Mouse (Mus musculus) testis, postnatal 14 days (tissue): ENCODE results near the gene Avpr1b.
"Not testable (repeated sequence)": the region's sequence is repeated elsewhere in the genome, so short reads cannot be mapped to it uniquely, and the experiment has no call there.

Source experiments
- DNase-seq: peaks from one replicate; pipeline ENCODE4 v3.0.0; 2021; ENCODE audit warnings: low spot score

The Avpr1b gene

GRCm38 (mm10) chr1:131598905-131599304 is at the start of gene Avpr1b:
Gene Avpr1b, plus strand, starts transcription at chr1:131599239.
- no peak for DNase-seq

- DNase-seq: no peak
Measured at GRCm38 (mm10) chr1:131551956-131552355, 47.1 kb upstream of the Avpr1b start.

GRCm38 (mm10) chr1:131553428-131553827 is 45.6 kb upstream of the Avpr1b start:
- no peak for DNase-seq

DNA sequence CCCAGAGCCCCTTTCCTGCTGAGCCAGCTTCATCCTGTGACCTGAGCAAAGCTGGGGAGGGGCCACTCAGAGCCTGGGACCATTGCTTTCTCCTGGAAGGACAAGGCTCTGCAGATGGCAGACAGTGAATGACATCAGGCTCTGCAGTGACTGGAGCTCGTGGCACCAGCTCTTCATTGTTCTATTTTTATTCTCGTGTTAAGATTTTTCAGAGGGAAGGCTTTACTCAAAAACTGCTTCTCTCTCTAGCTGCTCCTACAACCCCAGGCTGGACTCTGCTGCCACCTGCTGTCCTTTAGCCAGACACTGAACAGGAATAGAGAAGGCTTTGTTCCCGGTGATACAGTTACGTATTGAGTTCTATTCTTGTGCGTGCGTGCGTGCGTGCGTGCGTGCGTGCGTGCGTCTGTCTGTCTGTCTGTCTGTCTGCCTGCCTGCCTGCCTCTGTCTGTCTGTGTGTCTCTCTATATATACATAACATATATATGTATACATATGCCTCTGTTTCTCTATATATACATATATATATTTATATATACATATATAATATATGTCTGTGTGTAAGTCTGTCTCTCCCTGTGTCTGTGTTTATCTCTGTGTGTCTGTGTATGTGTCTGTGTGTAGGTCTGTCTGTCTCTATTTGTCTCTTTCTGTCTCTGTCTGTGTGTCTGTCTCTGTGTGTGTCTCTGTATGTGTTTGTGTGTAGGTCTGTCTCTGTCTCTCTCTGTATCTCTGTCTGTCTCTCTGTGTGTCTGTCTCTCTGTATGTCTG is 43.8 kb upstream of the Avpr1b start:
- peak; percentile 45 for DNase-seq

GRCm38 (mm10) chr1:131560500-131560899 is 38.5 kb upstream of the Avpr1b start:
- DNase-seq: no peak

DNA sequence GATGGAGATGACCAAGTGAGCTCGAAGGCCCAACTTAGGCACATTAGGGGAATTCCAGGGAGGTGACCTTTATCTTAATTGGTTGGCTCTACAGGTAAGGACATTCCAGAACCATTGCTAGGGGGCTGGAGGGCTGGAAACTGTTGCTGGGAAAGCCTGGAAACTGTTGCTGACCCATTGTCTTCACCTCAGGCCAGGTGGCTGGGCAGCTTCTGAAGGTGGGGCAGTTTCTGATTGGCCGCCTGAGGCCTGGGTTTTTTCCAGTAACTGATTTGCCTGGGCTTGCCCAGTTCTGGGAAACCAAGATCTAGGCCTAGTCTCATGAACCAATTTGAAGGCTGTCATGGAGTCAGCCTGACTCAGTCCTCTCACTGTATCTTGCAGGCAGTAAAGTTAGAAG is 37.0 kb upstream of the Avpr1b start:
- no peak for DNase-seq

GRCm38 (mm10) chr1:131566056-131566455 is 33.0 kb upstream of the Avpr1b start:
- DNase-seq: not testable (repeated sequence)

DNA sequence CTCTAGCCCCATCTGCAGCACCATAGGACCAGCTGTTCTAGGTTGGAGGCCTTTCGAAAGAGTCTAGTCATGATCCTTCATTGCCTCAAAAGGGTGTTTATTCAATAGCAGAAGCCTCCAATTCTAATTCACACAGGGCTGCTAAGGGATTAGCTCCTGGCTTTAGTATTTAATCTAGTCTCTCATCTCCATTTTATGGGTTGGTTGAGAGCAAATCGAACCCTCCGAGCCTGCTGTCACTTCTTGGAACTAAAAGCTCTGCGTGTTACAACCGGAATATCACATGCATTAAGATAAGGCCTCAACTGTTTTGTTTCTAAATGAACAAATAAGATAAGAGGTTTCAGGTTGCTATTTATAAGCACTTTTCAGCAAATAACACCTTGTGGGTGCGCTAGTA is 29.3 kb upstream of the Avpr1b start:
- no peak for DNase-seq

DNA sequence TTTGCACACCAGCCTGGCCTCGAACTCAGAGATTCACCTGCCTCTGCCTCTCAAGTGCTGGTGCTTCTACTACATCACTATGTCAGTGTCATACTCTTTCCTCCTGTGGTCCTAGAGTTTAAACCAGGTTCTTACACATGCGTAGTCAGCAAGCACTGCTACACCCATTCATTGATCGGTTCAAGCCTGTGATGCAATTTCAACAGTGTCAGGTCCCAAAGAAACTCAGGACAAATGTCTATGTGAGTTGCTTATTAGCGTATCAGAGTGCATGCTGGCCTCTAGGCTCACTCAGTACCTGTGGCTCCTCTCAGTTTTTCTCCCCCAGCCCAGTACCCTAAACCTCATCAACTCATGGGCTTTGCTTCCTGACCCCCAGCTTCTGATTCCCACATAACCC is 28.6 kb upstream of the Avpr1b start:
- DNase-seq: no peak

- DNase-seq: no peak
Measured at GRCm38 (mm10) chr1:131573721-131574120, 25.3 kb upstream of the Avpr1b start.

DNA sequence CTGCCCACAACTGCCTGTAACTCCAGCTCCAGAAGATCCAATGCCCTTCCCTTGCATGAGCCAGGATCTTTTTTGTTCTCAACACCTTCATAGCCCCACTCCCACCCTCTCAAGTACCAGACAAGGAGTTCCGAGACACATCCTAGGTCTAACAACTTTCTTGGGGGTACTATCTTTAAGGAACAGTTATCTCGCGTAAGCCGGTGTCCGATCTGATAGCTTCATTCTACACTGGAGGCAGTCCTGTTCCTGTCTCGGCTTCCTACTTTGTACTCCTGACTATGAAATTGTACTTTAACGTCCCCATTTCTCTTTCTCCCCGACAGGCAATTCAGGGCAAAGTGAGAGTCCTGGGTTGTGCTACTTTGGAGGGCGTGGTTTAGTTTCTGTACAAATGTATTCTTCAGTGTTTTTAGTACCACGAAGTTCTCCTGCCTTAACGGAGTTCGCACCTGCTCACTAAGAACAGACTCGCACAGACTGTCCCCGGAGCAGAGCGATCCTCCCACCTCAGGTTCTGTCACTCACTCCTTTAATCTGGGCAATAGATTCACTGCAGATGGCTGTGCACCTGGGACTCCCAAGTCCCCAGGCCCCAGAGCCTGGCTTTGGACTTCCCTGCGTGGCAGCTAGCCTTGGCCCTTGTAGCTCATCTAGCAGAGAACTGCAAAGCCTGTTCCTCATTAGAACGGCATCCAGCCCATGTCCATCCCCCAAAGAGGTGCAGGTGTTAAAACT is 19.9 kb upstream of the Avpr1b start:
- no peak for DNase-seq

- no peak for DNase-seq
Measured at GRCm38 (mm10) chr1:131580389-131580788, 18.6 kb upstream of the Avpr1b start.

DNA sequence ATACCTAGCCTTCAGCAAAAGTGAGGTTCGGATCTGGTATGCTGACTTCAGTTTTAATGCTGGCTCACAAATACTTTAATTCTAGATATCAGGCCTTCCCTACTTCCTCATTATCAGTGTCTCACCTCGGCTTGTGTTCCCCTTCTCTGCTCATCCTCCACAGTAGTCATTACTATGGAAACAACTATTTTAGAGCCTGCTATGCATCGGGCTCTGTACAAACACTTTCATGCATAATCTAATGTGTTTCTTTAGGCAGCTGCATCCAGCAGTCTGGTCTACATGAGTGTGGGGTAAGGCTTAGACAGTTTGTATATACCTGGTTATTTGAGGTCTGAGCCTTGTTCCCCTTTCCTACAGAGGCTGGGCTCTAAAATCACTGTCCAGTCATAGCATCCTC is 15.4 kb upstream of the Avpr1b start:
- no peak for DNase-seq

- DNase-seq: no peak
Measured at GRCm38 (mm10) chr1:131586836-131587235, 12.2 kb upstream of the Avpr1b start.

GRCm38 (mm10) chr1:131600314-131600713 is 1.3 kb downstream of the Avpr1b start:
- DNase-seq: no peak

DNA sequence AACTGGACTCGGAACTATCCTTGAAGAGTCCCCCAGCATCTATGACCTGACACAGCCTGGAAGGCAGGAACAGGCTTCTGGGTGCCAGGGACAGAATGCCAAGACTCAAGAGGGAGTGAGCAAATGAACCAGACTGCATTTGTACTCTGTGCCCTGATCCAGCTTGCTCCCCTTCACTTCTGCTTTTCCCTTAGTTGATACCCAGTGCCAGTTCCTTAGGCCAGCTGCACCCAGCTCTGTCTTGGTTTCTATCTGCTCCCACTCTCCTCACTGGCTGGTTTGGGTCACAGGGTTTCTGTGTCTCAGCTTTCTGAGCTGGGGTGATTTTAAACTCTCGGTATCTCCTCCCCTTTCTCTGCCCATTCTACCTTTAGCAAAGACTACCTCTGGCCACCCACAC is 7.7 kb downstream of the Avpr1b start:
- no peak for DNase-seq

DNA sequence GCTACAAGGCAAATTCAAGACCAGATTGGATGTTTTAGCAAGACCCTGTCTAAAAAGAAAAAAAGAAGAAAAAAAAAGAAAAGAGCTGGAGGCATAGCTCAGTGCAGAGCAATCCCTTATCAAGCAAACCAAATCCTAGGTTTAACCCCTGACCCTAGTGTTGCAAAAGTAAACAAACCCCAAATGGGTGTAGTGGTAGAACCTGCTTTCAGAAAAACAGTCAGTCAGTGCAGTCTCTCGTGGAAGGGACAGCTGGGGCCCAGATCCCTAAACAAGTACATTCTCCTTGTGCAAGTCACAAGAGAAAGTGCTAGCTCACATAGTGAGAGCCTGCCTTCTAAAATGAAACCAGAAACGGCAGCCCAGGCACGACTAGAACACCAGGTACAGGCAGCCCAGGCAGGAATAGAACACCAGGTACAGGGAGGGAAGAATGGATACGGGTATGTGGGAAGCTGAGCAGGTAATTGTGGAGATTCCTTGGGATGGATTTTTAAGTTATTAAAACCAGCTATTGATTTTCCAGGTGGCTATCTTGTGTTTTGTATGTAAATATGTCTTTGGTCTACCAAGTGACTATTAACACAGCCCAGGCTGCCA is 13.6 kb downstream of the Avpr1b start:
- DNase-seq: peak; percentile 35

DNA sequence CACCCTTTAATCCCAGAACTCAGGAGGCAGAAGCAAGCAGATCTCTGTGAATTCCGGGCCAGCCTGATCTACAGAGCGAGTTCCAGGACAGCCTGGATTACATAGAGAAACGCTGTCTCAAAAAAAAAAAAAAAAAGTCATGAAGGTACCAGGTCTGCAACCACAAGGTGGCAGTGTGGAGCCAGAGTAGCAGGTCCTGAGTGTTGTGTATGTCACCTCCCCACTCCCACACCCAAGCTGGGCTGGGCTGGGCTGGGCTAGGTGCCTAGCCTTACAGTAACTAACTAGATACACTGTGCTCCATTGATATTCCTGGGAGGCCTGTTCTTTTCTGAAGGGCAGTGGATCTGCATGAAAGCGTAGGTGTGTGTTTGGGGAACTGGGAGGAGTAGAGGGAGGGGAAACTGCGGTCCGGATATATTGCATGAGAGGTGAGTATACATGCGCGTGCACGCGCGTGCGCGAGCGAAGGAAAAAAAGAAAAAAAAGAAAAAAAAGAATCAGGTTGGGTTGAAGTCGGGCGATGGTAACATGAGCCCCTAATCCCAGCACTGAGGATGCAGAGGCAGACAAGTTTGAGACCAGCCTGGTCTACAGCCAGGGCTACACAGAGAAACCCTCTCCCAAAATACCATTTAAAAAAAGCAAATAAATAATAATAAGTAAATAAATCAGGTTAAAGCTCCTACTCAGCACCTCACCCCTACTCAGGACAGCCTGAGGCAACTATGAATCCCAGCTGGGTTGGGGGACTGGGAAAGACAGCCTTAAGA is 14.5 kb downstream of the Avpr1b start:
- DNase-seq: peak; percentile 78

DNA sequence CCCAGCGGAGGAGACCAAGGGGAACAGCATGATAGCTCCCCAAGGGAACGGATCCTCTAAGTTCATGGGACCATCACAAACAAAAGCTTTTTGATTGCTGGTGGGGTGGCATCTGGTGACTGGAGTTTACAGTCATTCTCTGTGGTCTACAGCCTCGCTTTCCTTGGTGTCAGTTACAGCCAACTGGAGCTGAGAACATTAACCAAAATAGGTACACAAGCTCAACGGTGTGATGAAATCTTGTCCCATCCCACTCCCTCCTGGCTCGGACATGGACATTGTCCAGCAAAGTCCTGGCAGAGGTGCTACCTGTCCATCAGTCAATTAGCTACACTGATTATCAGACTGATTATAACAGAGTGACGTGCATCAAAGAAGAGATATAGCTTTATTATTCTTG is 15.6 kb downstream of the Avpr1b start:
- DNase-seq: no peak

GRCm38 (mm10) chr1:131616131-131616530 is 17.1 kb downstream of the Avpr1b start:
- DNase-seq: no peak

- no peak for DNase-seq
Measured at GRCm38 (mm10) chr1:131616546-131617220, 17.6 kb downstream of the Avpr1b start.

GRCm38 (mm10) chr1:131618576-131618975 is 19.5 kb downstream of the Avpr1b start:
- DNase-seq: no peak
